Mouse (Mus musculus): Measurements from ENCODE around the gene Tmem247. TPM values are rescaled to one million over a fixed set of nuclear protein-coding genes. Genes with fewer than 3 reads are reported as not detected.
A peak's percentile ranks its signal among the peaks of the same experiment; 100 is the strongest.

Gene Tmem247
- polyA plus RNA-seq, 1 experiment from 2014 or later: not detected

DNA sequence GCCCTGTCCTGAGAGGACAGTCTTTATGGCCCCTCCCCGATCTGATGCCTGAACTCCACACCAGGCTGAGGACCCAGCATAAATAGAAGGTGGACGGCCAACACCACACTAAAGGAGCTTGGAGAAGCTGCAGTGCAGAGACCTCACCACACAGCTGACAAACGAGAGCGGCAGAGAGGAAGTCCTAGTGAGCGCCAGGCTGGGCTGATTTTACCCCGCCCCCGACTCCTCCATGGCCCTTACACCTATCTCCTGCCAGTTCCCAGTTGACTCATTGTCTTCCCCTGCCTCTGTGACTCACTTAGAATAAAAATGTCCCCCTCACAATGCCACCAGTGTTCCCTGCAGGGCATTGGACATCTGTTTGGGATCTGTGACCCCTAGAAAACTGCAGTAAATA, 13.6 kb upstream of the Tmem247 start:
- Histone ChIP-seq H3K27me3 (no peaks in the 10 kb centered on the region; the same call in 1 of the 2 replicates), H3K4me2 (no peak overlapping the region), H3K36me3 (no peaks in the 10 kb centered on the region), H3K9ac (no peak overlapping the region), H3K27ac (replicated peaks) (no peak overlapping the region), H3K9me3 (no peaks in the 10 kb centered on the region), H3K4me1 (replicated peaks) (peaks cover 31% of the 10 kb centered on the region), H3K4me3 (no peak overlapping the region)
- 20% methylated on average over 7 of the region's 7 CpGs for WGBS
- ATAC-seq (ENCODE audit: low read depth): no peak

DNA sequence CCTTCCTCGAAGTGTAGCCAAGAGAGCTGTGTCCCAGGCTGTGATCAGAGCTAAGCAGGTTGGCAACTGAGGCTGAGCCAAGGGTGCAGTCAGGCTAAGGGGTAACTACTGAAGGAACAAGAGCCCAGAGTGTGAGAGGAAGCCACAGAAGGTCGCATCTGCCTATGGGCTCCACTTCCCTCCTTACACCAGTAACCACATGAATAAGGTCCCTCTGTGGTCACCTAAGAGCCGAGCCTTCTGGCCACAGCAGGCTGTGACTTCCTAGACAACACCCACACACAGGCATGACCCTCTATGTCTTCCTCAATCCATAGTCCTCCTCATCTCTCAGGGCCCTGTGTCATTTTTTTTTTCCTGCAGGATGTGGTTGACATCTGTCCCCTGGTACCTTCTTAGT, 12.9 kb upstream of the Tmem247 start:
- Histone ChIP-seq H3K4me3 (no peak overlapping the region), H3K4me1 (replicated peaks) (peaks cover 31% of the 10 kb centered on the region), H3K27ac (replicated peaks) (0 out of 2 replicates have a peak overlapping the region, but pooled peaks have one; percentile 70), H3K4me2 (no peak overlapping the region), H3K9me3 (no peaks in the 10 kb centered on the region), H3K27me3 (no peaks in the 10 kb centered on the region; the same call in 1 of the 2 replicates), H3K9ac (no peak overlapping the region), H3K36me3 (no peaks in the 10 kb centered on the region)
- ATAC-seq (ENCODE audit: low read depth): no peak
- 62% methylated on average over 3 of the region's 3 CpGs for WGBS

GRCm38 (mm10) chr17:86905297-86906135, 11.6 kb upstream of the Tmem247 start:
- H3K36me3 ChIP-seq: no peaks in the 10 kb centered on the region
- no peaks in the 10 kb centered on the region; the same call in 1 of the 2 replicates for H3K27me3 ChIP-seq
- peaks cover 31% of the 10 kb centered on the region for H3K4me1 ChIP-seq (replicated peaks)
- peak overlapping the region; percentile 70 for H3K27ac ChIP-seq (replicated peaks)
- no peak overlapping the region for H3K4me3 ChIP-seq
- peak; percentile 68 for ATAC-seq (ENCODE audit: low read depth)
- 12% methylated on average over 19 of the region's 19 CpGs for WGBS
- no peaks in the 10 kb centered on the region for H3K9me3 ChIP-seq
- peak overlapping the region; percentile 34 for H3K4me2 ChIP-seq
- H3K9ac ChIP-seq: no peak overlapping the region

- Histone ChIP-seq H3K4me3 (no peak overlapping the region), H3K27ac (replicated peaks) (peak overlapping the region; percentile 70), H3K4me1 (replicated peaks) (peaks cover 31% of the 10 kb centered on the region), H3K36me3 (no peaks in the 10 kb centered on the region), H3K27me3 (no peaks in the 10 kb centered on the region; the same call in 1 of the 2 replicates), H3K9me3 (no peaks in the 10 kb centered on the region), H3K4me2 (peak overlapping the region; percentile 34), H3K9ac (no peak overlapping the region)
- peak; percentile 47 for ATAC-seq (ENCODE audit: low read depth)
- WGBS: 4% methylated on average over 9 of the region's 9 CpGs
These were observed 11.0 kb upstream of the Tmem247 start for GRCm38 (mm10) chr17:86906136-86906461.

DNA sequence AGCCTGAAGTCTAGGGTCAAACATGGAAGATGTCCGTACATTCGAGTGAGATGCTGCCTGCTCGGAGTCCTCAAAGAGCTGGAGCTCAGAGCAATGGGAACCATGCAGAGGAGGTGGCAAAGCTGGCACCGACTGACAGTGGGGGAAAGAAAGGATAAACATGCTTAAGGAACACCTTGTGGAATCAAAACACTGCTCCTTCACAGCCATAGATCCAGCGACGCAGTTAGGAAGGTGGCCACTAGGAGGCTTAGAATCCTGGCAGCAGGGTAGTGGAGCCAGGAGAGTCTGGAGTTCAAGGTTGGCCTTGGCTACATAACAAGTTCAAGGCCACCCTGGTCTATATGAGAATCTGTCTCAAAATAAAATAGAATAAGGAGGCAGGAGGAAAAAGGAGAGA, 10.5 kb upstream of the Tmem247 start:
- ATAC-seq (ENCODE audit: low read depth): no peak
- no peak overlapping the region for H3K27ac ChIP-seq (replicated peaks)
- no peaks in the 10 kb centered on the region; the same call in 1 of the 2 replicates for H3K27me3 ChIP-seq
- 32% methylated on average over 6 of the region's 6 CpGs for WGBS
- no peak overlapping the region for H3K9ac ChIP-seq
- peaks cover 31% of the 10 kb centered on the region for H3K4me1 ChIP-seq (replicated peaks)
- no peak overlapping the region for H3K4me3 ChIP-seq
- H3K4me2 ChIP-seq: no peak overlapping the region
- H3K36me3 ChIP-seq: no peaks in the 10 kb centered on the region
- no peaks in the 10 kb centered on the region for H3K9me3 ChIP-seq

DNA sequence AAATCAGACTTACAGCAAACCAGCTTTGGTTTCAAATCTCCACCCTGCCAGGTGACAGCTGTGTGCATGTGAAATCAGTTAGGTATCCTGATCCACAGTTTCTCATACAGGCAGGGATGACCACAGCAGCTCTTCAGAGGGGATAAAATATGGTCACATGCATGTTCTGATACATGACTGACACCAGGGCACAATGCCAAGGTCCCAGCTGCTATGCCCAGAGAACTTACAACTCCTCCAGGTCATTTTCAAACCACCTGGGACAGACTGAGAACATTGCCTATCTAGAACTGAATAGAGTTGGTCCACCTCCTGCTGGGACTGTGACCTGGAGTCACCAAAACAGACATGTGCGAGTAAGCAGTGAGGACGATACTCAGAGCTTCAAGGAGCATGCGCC, 10.1 kb upstream of the Tmem247 start:
- H3K27me3 ChIP-seq: no peaks in the 10 kb centered on the region; the same call in 1 of the 2 replicates
- no peak overlapping the region for H3K4me2 ChIP-seq
- no peaks in the 10 kb centered on the region for H3K9me3 ChIP-seq
- H3K27ac ChIP-seq (replicated peaks): no peak overlapping the region
- H3K9ac ChIP-seq: no peak overlapping the region
- no peaks in the 10 kb centered on the region for H3K36me3 ChIP-seq
- ATAC-seq (ENCODE audit: low read depth): no peak
- H3K4me3 ChIP-seq: no peak overlapping the region
- peaks cover 31% of the 10 kb centered on the region for H3K4me1 ChIP-seq (replicated peaks)
- WGBS: 75% methylated on average over 3 of the region's 3 CpGs

- H3K27ac ChIP-seq (replicated peaks): no peak overlapping the region
- no peak for ATAC-seq (ENCODE audit: low read depth)
- H3K9me3 ChIP-seq: no peaks in the 10 kb centered on the region
- no peaks in the 10 kb centered on the region for H3K36me3 ChIP-seq
- H3K4me1 ChIP-seq (replicated peaks): peaks cover 27% of the 10 kb centered on the region
- no peak overlapping the region for H3K9ac ChIP-seq
- no peak overlapping the region for H3K4me2 ChIP-seq
- H3K27me3 ChIP-seq: no peaks in the 10 kb centered on the region; the same call in 1 of the 2 replicates
- no peak overlapping the region for H3K4me3 ChIP-seq
- WGBS: 75% methylated on average over 8 of the region's 8 CpGs
These were observed 8.8 kb upstream of the Tmem247 start for GRCm38 (mm10) chr17:86908316-86908715.

DNA sequence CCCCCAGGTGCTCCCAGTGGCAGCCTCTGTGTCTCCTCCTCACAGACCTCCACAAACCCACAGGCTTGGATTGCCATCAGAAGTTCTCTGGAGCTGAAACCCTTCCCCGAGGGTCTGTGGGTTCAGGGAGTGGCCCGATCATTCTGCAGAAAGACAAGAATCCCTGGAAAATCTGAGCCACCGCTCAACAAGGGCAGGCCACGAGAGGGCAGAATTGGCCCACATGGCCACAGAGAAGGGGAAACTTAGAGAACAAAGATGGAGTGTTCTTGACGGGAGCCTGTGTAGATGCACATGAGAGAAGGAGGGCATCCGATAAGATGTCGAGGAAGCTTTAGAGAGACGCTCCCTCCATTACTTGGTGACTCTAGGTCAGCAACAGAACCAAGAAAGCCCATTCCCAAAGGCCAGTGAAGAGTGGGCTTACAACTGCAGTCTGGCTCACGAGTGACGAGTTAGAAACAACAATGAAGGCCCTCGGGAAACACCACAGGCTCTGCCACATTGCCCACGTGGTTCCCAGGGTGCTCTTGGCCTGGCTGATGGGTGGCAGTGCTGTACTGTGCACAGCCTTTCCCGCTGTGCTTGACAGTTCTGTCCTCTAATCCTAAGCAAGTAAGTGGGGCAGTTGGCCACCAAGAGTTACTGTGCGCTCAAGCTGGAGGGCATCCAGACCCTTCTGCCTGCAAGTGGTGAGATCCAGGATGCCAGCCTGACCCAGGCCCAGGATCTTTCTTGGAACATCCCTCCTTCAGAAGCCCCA, 7.2 kb upstream of the Tmem247 start:
- peaks cover 11% of the 10 kb centered on the region for H3K4me1 ChIP-seq (replicated peaks)
- no peak overlapping the region for H3K4me3 ChIP-seq
- H3K27me3 ChIP-seq: no peaks in the 10 kb centered on the region; the same call in 1 of the 2 replicates
- no peak for ATAC-seq (ENCODE audit: low read depth)
- WGBS: 70% methylated on average over 14 of the region's 14 CpGs
- H3K4me2 ChIP-seq: no peak overlapping the region
- H3K9ac ChIP-seq: no peak overlapping the region; the same call in 1 of the 2 replicates
- no peaks in the 10 kb centered on the region for H3K9me3 ChIP-seq
- no peaks in the 10 kb centered on the region for H3K36me3 ChIP-seq
- H3K27ac ChIP-seq (replicated peaks): no peak overlapping the region

GRCm38 (mm10) chr17:86911261-86911660, 5.9 kb upstream of the Tmem247 start:
- H3K9me3 ChIP-seq: no peaks in the 10 kb centered on the region
- no peaks in the 10 kb centered on the region for H3K36me3 ChIP-seq
- no peak overlapping the region for H3K27ac ChIP-seq (replicated peaks)
- no peak overlapping the region for H3K4me3 ChIP-seq
- H3K27me3 ChIP-seq: no peaks in the 10 kb centered on the region; the same call in 1 of the 2 replicates
- whole genome bisulfite sequencing: 75% methylated on average over 5 of the region's 5 CpGs
- H3K9ac ChIP-seq: no peak overlapping the region
- H3K4me1 ChIP-seq (replicated peaks): no peaks in the 10 kb centered on the region
- ATAC-seq (ENCODE audit: low read depth): no peak
- no peak overlapping the region for H3K4me2 ChIP-seq

DNA sequence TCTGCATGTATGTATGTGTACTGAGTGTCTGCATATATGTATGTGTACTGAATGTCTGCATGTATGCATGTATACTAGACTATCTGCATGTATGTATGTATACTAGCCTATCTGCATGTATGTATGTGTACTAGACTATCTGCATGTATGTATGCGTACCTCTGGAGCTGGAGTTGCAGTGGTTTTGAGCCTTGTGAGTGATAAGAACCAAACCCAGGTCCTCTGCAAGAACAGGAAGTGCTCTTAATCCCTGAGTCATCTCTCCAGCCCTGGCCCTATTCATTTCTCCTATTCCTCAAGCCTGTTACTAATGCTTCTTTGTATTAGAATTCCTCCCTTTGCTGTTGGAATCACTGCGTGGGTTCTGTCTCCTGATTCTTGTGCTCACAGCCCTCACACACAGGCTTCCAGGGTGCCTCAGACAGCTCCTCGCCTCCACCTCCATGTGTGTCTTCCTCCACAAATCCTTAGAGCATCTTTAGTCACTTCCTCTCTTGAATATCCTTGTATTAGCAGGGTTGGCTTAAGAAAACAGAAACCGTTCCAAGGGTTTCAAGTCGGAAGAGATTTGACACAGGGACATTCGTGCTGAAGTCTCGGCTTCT, 4.0 kb upstream of the Tmem247 start:
- H3K27me3 ChIP-seq: no peaks in the 10 kb centered on the region
- no peaks in the 10 kb centered on the region for H3K9me3 ChIP-seq
- WGBS: 82% methylated on average over 7 of the region's 7 CpGs
- H3K36me3 ChIP-seq: no peaks in the 10 kb centered on the region
- H3K4me2 ChIP-seq: no peak overlapping the region
- no peak overlapping the region for H3K9ac ChIP-seq
- H3K27ac ChIP-seq (replicated peaks): no peak overlapping the region
- ATAC-seq (ENCODE audit: low read depth): no peak
- no peaks in the 10 kb centered on the region for H3K4me1 ChIP-seq (replicated peaks)
- no peak overlapping the region for H3K4me3 ChIP-seq

DNA sequence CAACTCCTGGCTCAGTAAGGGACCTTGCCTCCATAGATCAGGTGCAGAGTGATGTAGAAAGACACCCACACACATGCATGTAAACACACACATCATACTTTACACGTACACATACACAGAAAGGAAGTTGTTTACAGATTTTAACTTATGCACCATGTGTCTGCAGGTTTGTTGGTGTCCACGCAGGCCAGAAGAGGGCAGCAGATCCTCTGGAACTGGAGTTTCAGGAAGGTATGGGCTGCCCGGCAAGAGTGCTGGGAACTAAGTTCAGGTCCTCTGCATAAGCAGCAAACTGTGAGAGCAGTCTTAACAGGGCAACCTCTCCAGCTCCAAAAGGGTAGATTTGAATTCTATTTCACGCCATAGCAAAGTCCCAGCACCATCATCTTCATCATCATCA, 1.6 kb upstream of the Tmem247 start:
- 77% methylated on average over 4 of the region's 4 CpGs for WGBS
- no peaks in the 10 kb centered on the region for H3K4me1 ChIP-seq (replicated peaks)
- ATAC-seq (ENCODE audit: low read depth): no peak
- no peak overlapping the region for H3K4me3 ChIP-seq
- no peaks in the 10 kb centered on the region for H3K36me3 ChIP-seq
- H3K9ac ChIP-seq: no peak overlapping the region
- H3K27ac ChIP-seq (replicated peaks): no peak overlapping the region
- H3K9me3 ChIP-seq: no peaks in the 10 kb centered on the region
- no peak overlapping the region for H3K4me2 ChIP-seq
- no peaks in the 10 kb centered on the region for H3K27me3 ChIP-seq

GRCm38 (mm10) chr17:86918786-86919185, 1.6 kb downstream of the Tmem247 start:
- no peak for ATAC-seq (ENCODE audit: low read depth)
- Histone ChIP-seq H3K9me3 (no peaks in the 10 kb centered on the region), H3K36me3 (no peaks in the 10 kb centered on the region), H3K9ac (no peak overlapping the region), H3K4me3 (no peak overlapping the region), H3K4me1 (replicated peaks) (no peaks in the 10 kb centered on the region), H3K27me3 (no peaks in the 10 kb centered on the region), H3K27ac (replicated peaks) (no peak overlapping the region), H3K4me2 (no peak overlapping the region)
- 77% methylated on average over 6 of the region's 6 CpGs for WGBS
